Mouse (Mus musculus) forebrain, embryonic 14.5 days (tissue): ENCODE measurements around the gene Trp53bp1. TPM values are rescaled to one million over a fixed set of nuclear protein-coding genes. Genes with fewer than 3 reads are reported as not detected.

Experiments
- polyA plus RNA-seq: library from polyadenylated mRNA; unstranded; fragments of >200 nt; fragmentation: Nextera tagmentation; extraction: Ambion mirVana; gene quantifications from 2 replicates; pipeline ENCODE4 v1.2.1, GENCODE M21; 2014

The Trp53bp1 gene
- polyA plus RNA-seq, 1 experiment from 2014 or later, result 116 TPM

Other genes starting within 250 kb of the Trp53bp1 start
- 0.13 and 0.32 TPM in 2 replicates for gene Epb42, start 234.3 kb downstream of the Trp53bp1 start, polyA plus RNA-seq
- gene Tgm5, start 185.6 kb downstream of the Trp53bp1 start, polyA plus RNA-seq, result not detected in 2 replicates
- not detected in 2 replicates for gene Tgm7, start 161.6 kb downstream of the Trp53bp1 start, polyA plus RNA-seq
- 37.2 and 38.0 TPM in 2 replicates for gene Adal, start 131.0 kb downstream of the Trp53bp1 start, polyA plus RNA-seq
- 22.7 and 27.8 TPM in 2 replicates for gene Lcmt2, start 130.8 kb downstream of the Trp53bp1 start, polyA plus RNA-seq
- gene Tubgcp4, start 100.8 kb downstream of the Trp53bp1 start, polyA plus RNA-seq, result 38.9 and 43.7 TPM in 2 replicates
- 8.5 and 9.7 TPM in 2 replicates for gene Zscan29, start 100.3 kb downstream of the Trp53bp1 start, polyA plus RNA-seq
- 12.7 and 23.2 TPM in 2 replicates for gene Map1a, start 18.2 kb upstream of the Trp53bp1 start, polyA plus RNA-seq
- gene Ppip5k1, start 84.0 kb upstream of the Trp53bp1 start, polyA plus RNA-seq, result 10.1 and 11.6 TPM in 2 replicates
- 19.8 and 24.7 TPM in 2 replicates for gene Ckmt1, start 86.3 kb upstream of the Trp53bp1 start, polyA plus RNA-seq
- gene Strc, start 115.8 kb upstream of the Trp53bp1 start, polyA plus RNA-seq, result 0.05 TPM in 1 of 2 replicates, not detected in the other
- gene Pdia3, start 142.4 kb upstream of the Trp53bp1 start, polyA plus RNA-seq, result 174 and 205 TPM in 2 replicates
- gene Catsper2, start 142.4 kb upstream of the Trp53bp1 start, polyA plus RNA-seq, result 2.0 and 3.2 TPM in 2 replicates
- gene Ell3, start 172.9 kb upstream of the Trp53bp1 start, polyA plus RNA-seq, result 0.86 and 1.2 TPM in 2 replicates
- gene Serf2, start 177.8 kb upstream of the Trp53bp1 start, polyA plus RNA-seq, result 388 and 442 TPM in 2 replicates
- gene Hypk, start 181.9 kb upstream of the Trp53bp1 start, polyA plus RNA-seq, result 91.9 and 95.1 TPM in 2 replicates
- 0.95 and 1.1 TPM in 2 replicates for gene Serinc4, start 185.4 kb upstream of the Trp53bp1 start, polyA plus RNA-seq
- 65.7 and 73.0 TPM in 2 replicates for gene Mfap1b, start 202.7 kb upstream of the Trp53bp1 start, polyA plus RNA-seq
- gene Mfap1a, start 235.3 kb upstream of the Trp53bp1 start, polyA plus RNA-seq, result 19.4 and 24.4 TPM in 2 replicates
- 5.5 and 5.6 TPM in 2 replicates for gene Wdr76, start 235.3 kb upstream of the Trp53bp1 start, polyA plus RNA-seq